Mouse (Mus musculus) kidney, adult 2 months (tissue): ENCODE data around the gene Kcnc3. TPM values are rescaled to one million over a fixed set of nuclear protein-coding genes. Genes with fewer than 3 reads are reported as not detected.

Source experiments
- DNase-seq: peaks from one replicate; pipeline ENCODE4 v3.0.0; 2021
- H3K27ac ChIP-seq: fragments of 200-500 bp; 2 replicates; pipeline ENCODE4 v1.5.1; 2012; ENCODE audit warnings: low read depth, low read length, control low read depth, inconsistent platforms; ENCODE audit not compliant: insufficient read depth
- H3K27me3 ChIP-seq: fragments of 200-500 bp; replicated peaks from 2 replicates; pipeline ENCODE4 v1.6.1; 2012; ENCODE audit warnings: mild to moderate bottlenecking, moderate library complexity, low read length, inconsistent platforms; ENCODE audit not compliant: control insufficient read depth, insufficient read depth
- H3K36me3 ChIP-seq: fragments of 200-500 bp; 2 replicates; pipeline ENCODE4 v1.6.1; 2012; ENCODE audit warnings: mild to moderate bottlenecking, moderate library complexity, low read length, inconsistent platforms; ENCODE audit not compliant: control insufficient read depth, insufficient read depth
- H3K4me1 ChIP-seq: fragments of 200-500 bp; 2 replicates; pipeline ENCODE4 v1.6.1; 2011; ENCODE audit warnings: low read length; ENCODE audit not compliant: control insufficient read depth, insufficient read depth
- H3K4me3 ChIP-seq: fragments of 200-500 bp; 2 replicates; pipeline ENCODE4 v1.5.1; 2011; ENCODE audit warnings: mild to moderate bottlenecking, low read depth, low read length, control low read depth; ENCODE audit not compliant: insufficient read depth
- CTCF ChIP-seq: fragments of 200-500 bp; conservative IDR thresholded peaks from 2 replicates; pipeline ENCODE4 v1.5.1; 2011; ENCODE audit warnings: low read depth, mild to moderate bottlenecking, control low read depth, low read length, moderate library complexity, mixed read lengths; ENCODE audit not compliant: insufficient read depth, insufficient read length
- POLR2A ChIP-seq: fragments of 200-500 bp; IDR thresholded peaks from one replicate; pipeline ENCODE4 v1.6.1; 2011; ENCODE audit warnings: low read depth, low read length, control low read depth
- WGBS: fragments of 180-500 bp; shearing (Covaris S2); methylation state at CpG from one replicate; pipeline ENCODE4 v1.1.7; 2018; 5-methylcytosine and 5-hydroxymethylcytosine counted together
- polyA plus RNA-seq: library from polyadenylated mRNA; depleted of rRNA; stranded (reverse); fragments of >200 nt; gene quantifications from 2 replicates; pipeline ENCODE4 v1.2.3, GENCODE M21; 2012

The Kcnc3 gene
- polyA plus RNA-seq, 1 experiment, result 19.1 TPM

DNA sequence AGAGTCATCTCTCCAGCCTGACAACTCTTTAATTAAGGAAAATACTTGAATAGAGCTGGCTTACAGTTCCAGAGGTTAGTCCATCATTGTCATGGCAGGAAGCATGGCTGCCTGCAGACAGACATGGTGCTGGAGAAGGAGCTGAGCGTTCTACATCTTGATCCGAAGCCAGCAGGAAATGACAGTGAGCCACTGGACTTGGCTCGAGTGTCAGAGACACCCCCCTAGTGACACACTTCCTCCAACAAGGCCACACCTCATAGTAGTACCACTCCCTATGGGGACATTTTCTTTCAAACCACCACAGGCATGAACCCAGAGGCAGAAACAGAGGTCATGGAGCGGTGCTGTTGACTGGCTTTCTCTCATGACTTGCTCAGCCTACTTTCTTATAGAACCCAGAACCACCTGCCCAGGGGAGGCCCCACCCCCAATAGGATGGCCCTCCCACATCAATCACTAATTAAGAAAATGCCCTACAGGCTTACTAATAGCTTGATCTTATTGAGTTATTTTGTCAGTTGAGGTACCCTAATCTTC, 6.1 kb upstream of the Kcnc3 start:
- 51% methylated on average over 4 of the region's 4 CpGs for WGBS
- Histone ChIP-seq H3K27me3 (no peaks in the 10 kb centered on the region), H3K4me1 (no peaks in the 10 kb centered on the region; the same call in 1 of the 2 replicates), H3K27ac (no peak overlapping the region), H3K36me3 (no peaks in the 10 kb centered on the region), H3K4me3 (no peak overlapping the region)
- DNase-seq, result no peak
- TF ChIP-seq CTCF, result no peak
- TF ChIP-seq POLR2A, result no peak

DNA sequence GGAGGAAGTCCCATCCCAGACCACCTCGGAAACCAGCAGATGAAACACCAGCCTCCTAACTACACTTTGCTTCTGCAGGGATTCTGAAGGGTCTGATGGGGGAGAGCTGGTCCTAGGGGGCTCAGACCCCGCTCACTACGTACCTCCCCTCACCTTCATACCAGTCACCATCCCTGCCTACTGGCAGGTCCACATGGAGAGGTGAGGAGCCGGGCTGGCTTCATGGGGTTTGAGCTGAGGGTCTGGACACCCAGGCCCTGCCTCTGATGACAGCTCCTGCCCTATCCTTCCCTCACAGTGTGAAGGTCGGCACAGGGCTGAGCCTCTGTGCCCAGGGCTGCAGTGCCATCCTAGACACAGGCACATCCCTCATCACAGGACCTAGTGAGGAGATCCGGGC, 5.5 kb upstream of the Kcnc3 start:
- Histone ChIP-seq H3K36me3 (no peaks in the 10 kb centered on the region), H3K27ac (no peak overlapping the region), H3K4me1 (peaks cover 6% of the 10 kb centered on the region; the same call in 1 of the 2 replicates), H3K27me3 (no peaks in the 10 kb centered on the region), H3K4me3 (no peak overlapping the region)
- TF ChIP-seq POLR2A (no peak), CTCF (no peak)
- no peak for DNase-seq
- 85% methylated on average over 6 of the region's 6 CpGs for WGBS

DNA sequence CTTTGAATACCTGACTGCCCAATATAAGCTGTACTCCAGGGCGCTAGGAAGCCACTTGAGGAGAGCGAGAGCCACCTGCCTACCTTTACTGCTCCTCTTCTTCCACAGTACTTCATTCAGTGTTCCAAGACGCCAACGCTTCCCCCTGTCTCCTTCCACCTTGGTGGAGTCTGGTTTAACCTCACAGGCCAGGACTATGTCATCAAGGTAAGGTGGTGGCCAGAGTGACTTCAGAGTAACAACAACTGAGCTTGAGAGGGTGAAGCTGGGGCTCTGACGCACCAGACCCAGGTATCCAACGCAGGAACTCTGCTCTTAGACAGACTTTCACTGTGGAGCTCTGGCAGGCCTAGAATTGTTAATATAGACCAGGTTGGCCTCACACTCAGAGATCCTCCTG, 4.9 kb upstream of the Kcnc3 start:
- 87% methylated on average over 6 of the region's 6 CpGs for WGBS
- TF ChIP-seq CTCF (no peak), POLR2A (no peak)
- H3K4me1 ChIP-seq, result peaks cover 7% of the 10 kb centered on the region; the same call in 1 of the 2 replicates
- no peak overlapping the region for H3K27ac ChIP-seq
- H3K36me3 ChIP-seq, result no peaks in the 10 kb centered on the region
- H3K4me3 ChIP-seq, result no peak overlapping the region
- no peaks in the 10 kb centered on the region for H3K27me3 ChIP-seq
- DNase-seq, result no peak

DNA sequence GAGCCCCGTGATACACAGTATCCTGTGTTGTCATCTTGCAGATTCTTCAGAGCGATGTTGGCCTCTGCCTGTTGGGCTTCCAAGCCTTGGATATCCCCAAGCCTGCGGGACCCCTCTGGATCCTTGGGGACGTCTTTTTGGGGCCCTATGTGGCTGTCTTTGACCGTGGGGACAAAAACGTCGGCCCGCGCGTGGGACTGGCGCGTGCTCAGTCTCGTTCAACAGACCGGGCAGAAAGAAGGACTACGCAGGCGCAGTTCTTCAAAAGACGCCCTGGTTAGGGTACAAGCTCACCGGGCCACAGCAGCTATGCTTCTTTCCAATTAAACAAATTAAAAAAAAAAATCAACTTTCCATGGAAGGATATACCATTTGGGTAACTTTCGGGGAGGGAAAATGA, 3.9 kb upstream of the Kcnc3 start:
- no peak for DNase-seq
- H3K27ac ChIP-seq, result no peak overlapping the region
- H3K27me3 ChIP-seq, result no peaks in the 10 kb centered on the region
- no peak overlapping the region for H3K4me3 ChIP-seq
- no peaks in the 10 kb centered on the region for H3K36me3 ChIP-seq
- TF ChIP-seq CTCF (no peak), POLR2A (no peak)
- 17% methylated on average over 19 of the region's 19 CpGs for WGBS
- H3K4me1 ChIP-seq, result peaks cover 7% of the 10 kb centered on the region; the same call in 1 of the 2 replicates

DNA sequence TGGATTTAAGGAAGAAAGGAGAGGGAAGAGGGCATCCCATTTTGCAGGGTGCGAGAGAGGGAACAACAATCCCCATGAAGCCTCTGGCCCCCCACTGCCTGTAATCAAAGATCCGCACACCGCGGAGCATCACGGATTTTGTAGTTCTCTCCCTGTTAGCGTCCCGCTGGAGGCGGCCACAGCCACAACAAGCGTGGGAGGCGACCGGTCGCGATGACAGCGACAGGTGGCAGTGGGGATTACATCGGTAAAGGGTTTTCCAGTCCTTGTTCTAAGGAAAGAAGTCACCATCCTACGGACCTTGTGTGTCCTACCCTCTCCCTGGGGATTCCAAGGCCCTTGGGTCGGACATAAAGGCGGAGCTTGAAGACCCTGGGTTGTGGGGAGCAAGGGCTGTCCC, 3.5 kb upstream of the Kcnc3 start:
- H3K27me3 ChIP-seq, result no peaks in the 10 kb centered on the region
- peaks cover 7% of the 10 kb centered on the region; the same call in 1 of the 2 replicates for H3K4me1 ChIP-seq
- no peak overlapping the region for H3K4me3 ChIP-seq
- DNase-seq, result no peak
- H3K27ac ChIP-seq, result no peak overlapping the region
- 5% methylated on average over 18 of the region's 18 CpGs for WGBS
- TF ChIP-seq CTCF (no peak), POLR2A (no peak)
- no peaks in the 10 kb centered on the region for H3K36me3 ChIP-seq

DNA sequence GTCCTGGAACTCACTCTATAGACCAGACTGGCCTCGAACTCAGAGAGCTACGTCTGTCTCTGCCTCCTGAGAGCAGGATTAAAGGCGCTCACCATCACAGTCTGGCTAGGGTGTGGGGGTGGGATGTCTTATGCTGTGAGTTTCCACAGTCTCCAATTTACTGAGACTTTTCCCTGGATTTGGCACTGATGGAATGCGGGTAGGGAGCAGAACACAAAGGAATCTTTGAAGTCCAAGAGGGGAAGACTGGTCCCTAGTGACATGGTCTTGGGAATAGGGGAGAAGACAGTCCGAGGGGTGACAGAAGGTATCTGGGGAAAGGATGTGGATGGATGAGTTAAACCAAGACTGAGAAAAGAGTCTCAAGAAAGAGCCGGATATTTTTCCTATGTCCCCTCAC, 2.8 kb upstream of the Kcnc3 start:
- 53% methylated on average over 6 of the region's 6 CpGs for WGBS
- DNase-seq, result no peak
- Histone ChIP-seq H3K4me1 (peaks cover 7% of the 10 kb centered on the region; the same call in 1 of the 2 replicates), H3K4me3 (no peak overlapping the region), H3K36me3 (no peaks in the 10 kb centered on the region), H3K27me3 (no peaks in the 10 kb centered on the region), H3K27ac (no peak overlapping the region)
- no peak for TF ChIP-seq POLR2A
- no peak for TF ChIP-seq CTCF

DNA sequence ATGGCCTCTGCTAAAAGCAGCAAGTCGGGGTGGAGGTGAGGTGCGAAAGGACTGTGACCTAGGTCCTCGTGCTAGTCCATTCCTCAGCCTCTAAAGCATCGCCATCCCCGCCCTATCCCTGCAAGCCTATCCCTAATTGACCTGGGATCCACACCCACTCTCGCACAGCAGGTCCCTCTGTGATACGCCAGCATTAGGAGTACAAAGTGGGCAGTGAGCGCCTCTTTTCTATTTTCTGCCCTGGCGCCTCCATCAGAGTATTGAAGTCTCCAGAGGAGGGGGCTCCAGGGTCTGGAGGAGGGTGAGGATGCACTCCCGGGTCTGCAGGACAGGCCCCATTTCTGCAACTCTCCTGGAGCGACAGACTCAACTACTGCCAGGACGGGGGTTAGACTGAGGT, 2.1 kb upstream of the Kcnc3 start:
- H3K4me1 ChIP-seq, result peaks cover 7% of the 10 kb centered on the region; the same call in 1 of the 2 replicates
- no peaks in the 10 kb centered on the region for H3K36me3 ChIP-seq
- DNase-seq, result no peak
- TF ChIP-seq CTCF, result no peak
- TF ChIP-seq POLR2A, result no peak
- no peak overlapping the region for H3K27ac ChIP-seq
- H3K27me3 ChIP-seq, result no peaks in the 10 kb centered on the region
- 20% methylated on average over 12 of the region's 12 CpGs for WGBS
- H3K4me3 ChIP-seq, result no peak overlapping the region
